Mouse (Mus musculus) heart, adult 2 months (tissue): ENCODE measurements around the gene Sorcs2. TPM values are rescaled to one million over a fixed set of nuclear protein-coding genes. Genes with fewer than 3 reads are reported as not detected.
"Not testable (repeated sequence)": the region's sequence is repeated elsewhere in the genome, so short reads cannot be mapped to it uniquely, and the experiment has no call there.

Experiments used
- DNase-seq, 2 experiments: peaks; one replicate each; pipeline ENCODE4 v3.0.0; 2021
- H3K27ac ChIP-seq: fragments of 200-600 bp; 2 replicates; pipeline ENCODE4 v1.8.1; 2022
- H3K27me3 ChIP-seq: fragments of 200-500 bp; 2 replicates; pipeline ENCODE4 v1.6.1; 2012; ENCODE audit warnings: mild to moderate bottlenecking, low read length, inconsistent platforms, mixed read lengths; ENCODE audit not compliant: control insufficient read depth, insufficient read depth
- H3K36me3 ChIP-seq: fragments of 200-500 bp; 2 replicates; pipeline ENCODE4 v1.6.1; 2012; ENCODE audit warnings: low read length, inconsistent platforms; ENCODE audit not compliant: control insufficient read depth, insufficient read depth
- H3K4me1 ChIP-seq: fragments of 200-500 bp; 2 replicates; pipeline ENCODE4 v1.6.1; 2011; ENCODE audit warnings: low read length; ENCODE audit not compliant: control insufficient read depth, insufficient read depth
- H3K4me3 ChIP-seq: fragments of 200-600 bp; 2 replicates; pipeline ENCODE4 v1.8.1; 2022
- H3K79me2 ChIP-seq: fragments of 200-500 bp; replicated peaks from 2 replicates; pipeline ENCODE4 v1.6.1; 2012; ENCODE audit warnings: mild to moderate bottlenecking, inconsistent platforms, low read length, moderate library complexity, mixed read lengths; ENCODE audit not compliant: control insufficient read depth, insufficient read depth
- H3K9ac ChIP-seq: fragments of 200-500 bp; 2 replicates; pipeline ENCODE4 v1.6.1; 2012; ENCODE audit warnings: low read depth, mild to moderate bottlenecking, control low read depth, inconsistent platforms, low read length, mixed read lengths
- CTCF ChIP-seq: fragments of 200-600 bp; IDR thresholded peaks from 2 replicates; pipeline ENCODE4 v1.8.1; 2022; ENCODE audit warnings: antibody characterized with exemption, mild to moderate bottlenecking, moderate library complexity
- EP300 ChIP-seq: fragments of 200-500 bp; IDR thresholded peaks from 2 replicates; pipeline ENCODE4 v1.6.1; 2011; ENCODE audit warnings: low read depth, low read length, control low read depth; ENCODE audit not compliant: insufficient read depth
- POLR2A ChIP-seq: fragments of 200-500 bp; IDR thresholded peaks from 2 replicates; pipeline ENCODE4 v1.6.1; 2011; ENCODE audit warnings: mild to moderate bottlenecking, low read depth, low read length, control low read depth; ENCODE audit not compliant: insufficient read depth
- WGBS: fragments of 180-500 bp; shearing (Covaris S2); methylation state at CpG from one replicate; pipeline ENCODE4 v1.1.7; 2018; 5-methylcytosine and 5-hydroxymethylcytosine counted together
- intact Hi-C: fragments of 180-260 bp; cut with DNase I; formaldehyde crosslinking; loops from one replicate; pipeline ENCODE4 v1.15.1; 2025
- polyA plus RNA-seq: library from polyadenylated mRNA; depleted of rRNA; stranded (reverse); fragments of >200 nt; gene quantifications from 2 replicates; pipeline ENCODE4 v1.2.3, GENCODE M21; 2012
- total RNA-seq, 2 experiments: library from RNA; stranded (reverse); gene quantifications; 2 replicates each; pipeline ENCODE4 v1.2.3; 2021

Gene Sorcs2
- total and polyA plus RNA-seq, 3 experiments = 6.0 to 9.0 (median 7.7) TPM

GRCm38 (mm10) chr5:36396011-36396410 is 1.9 kb downstream of the Sorcs2 start:
- DNase-seq = peak; percentile 65 to 69
- no peaks in the 10 kb centered on the region for H3K36me3 ChIP-seq
- no peak overlapping the region for H3K27ac ChIP-seq
- no peaks in the 10 kb centered on the region; the same call in 1 of the 2 replicates for H3K27me3 ChIP-seq
- intact Hi-C loops = no loop called here
- TF ChIP-seq CTCF = peak; percentile 75
- TF ChIP-seq POLR2A = no peak
- TF ChIP-seq EP300 = 0 out of 2 replicates have a peak, but pooled peaks have one; percentile 50
- no peaks in the 10 kb centered on the region for H3K4me1 ChIP-seq
- H3K79me2 ChIP-seq = no peaks in the 10 kb centered on the region
- no peak overlapping the region for H3K4me3 ChIP-seq
- H3K9ac ChIP-seq = no peak overlapping the region
- 66% methylated on average over 3 of the region's 3 CpGs for WGBS

- Histone ChIP-seq H3K36me3 (no peaks in the 10 kb centered on the region), H3K79me2 (no peaks in the 10 kb centered on the region), H3K4me3 (no peak overlapping the region), H3K4me1 (no peaks in the 10 kb centered on the region), H3K9ac (no peak overlapping the region), H3K27me3 (no peaks in the 10 kb centered on the region; the same call in 1 of the 2 replicates), H3K27ac (no peak overlapping the region)
- no peak for DNase-seq
- 46% methylated on average over 11 of the region's 11 CpGs for WGBS
- TF ChIP-seq POLR2A = no peak
- no peak for TF ChIP-seq EP300
- TF ChIP-seq CTCF = peak; percentile 18; the same call in 1 of the 2 replicates
- intact Hi-C loops = no loop called here
Measured at GRCm38 (mm10) chr5:36394840-36395515, 3.0 kb downstream of the Sorcs2 start.

- TF ChIP-seq EP300 (no peak), POLR2A (no peak), CTCF (no peak)
- Histone ChIP-seq H3K27me3 (no peaks in the 10 kb centered on the region), H3K79me2 (no peaks in the 10 kb centered on the region), H3K27ac (no peak overlapping the region), H3K36me3 (no peaks in the 10 kb centered on the region), H3K4me3 (no peak overlapping the region), H3K4me1 (no peaks in the 10 kb centered on the region), H3K9ac (no peak overlapping the region)
- 84% methylated on average over 4 of the region's 4 CpGs for WGBS
- DNase-seq = no peak
- intact Hi-C loops = no loop called here
Measured at GRCm38 (mm10) chr5:36391751-36392150, 6.2 kb downstream of the Sorcs2 start.

GRCm38 (mm10) chr5:36390591-36390927 is 7.4 kb downstream of the Sorcs2 start:
- H3K36me3 ChIP-seq, H3K9ac ChIP-seq, H3K4me3 ChIP-seq, H3K27me3 ChIP-seq, intact Hi-C loops, H3K4me1 ChIP-seq, DNase-seq, H3K27ac ChIP-seq, H3K79me2 ChIP-seq: not testable (repeated sequence)

GRCm38 (mm10) chr5:36389731-36390590 is 8.0 kb downstream of the Sorcs2 start:
- H3K27me3 ChIP-seq = no peaks in the 10 kb centered on the region
- no peaks in the 10 kb centered on the region for H3K79me2 ChIP-seq
- intact Hi-C loops = no loop called here
- WGBS = 83% methylated on average over 9 of the region's 9 CpGs
- peaks cover 3% of the 10 kb centered on the region; the same call in 1 of the 2 replicates for H3K4me1 ChIP-seq
- H3K27ac ChIP-seq = no peak overlapping the region
- no peaks in the 10 kb centered on the region for H3K36me3 ChIP-seq
- DNase-seq = no peak
- no peak for TF ChIP-seq EP300
- TF ChIP-seq CTCF = no peak
- TF ChIP-seq POLR2A = no peak
- H3K4me3 ChIP-seq = no peak overlapping the region
- H3K9ac ChIP-seq = no peak overlapping the region

GRCm38 (mm10) chr5:36385062-36385461 is 12.9 kb downstream of the Sorcs2 start:
- Histone ChIP-seq H3K27me3 (no peaks in the 10 kb centered on the region), H3K4me1 (peaks cover 8% of the 10 kb centered on the region; the same call in 1 of the 2 replicates), H3K27ac (peak overlapping the region; percentile 12; the same call in 1 of the 2 replicates), H3K79me2 (no peaks in the 10 kb centered on the region), H3K9ac (no peak overlapping the region), H3K4me3 (no peak overlapping the region), H3K36me3 (no peaks in the 10 kb centered on the region)
- peak in 1 of 2 experiments; percentile 57 for DNase-seq
- 25% methylated on average over 5 of the region's 5 CpGs for WGBS
- no peak; the same call in none of the 2 replicates for TF ChIP-seq EP300
- no peak for TF ChIP-seq POLR2A
- TF ChIP-seq CTCF = no peak
- intact Hi-C loops = no loop called here
